Mouse (Mus musculus) cerebellum, postnatal 4 days (tissue): ENCODE results near the gene Dspp.

ENCODE experiments used
- DNase-seq, 2 experiments: peaks; one replicate each; pipeline ENCODE4 v3.0.0; 2022; ENCODE audit warnings: low spot score in 2 of 2, mixed read lengths in 1 of 2

The Dspp gene

GRCm38 (mm10) chr5:104170412-104170811, at the start of gene Dspp:
Dspp (plus strand) TSS chr5:104170712.
- no peak for DNase-seq

DNA sequence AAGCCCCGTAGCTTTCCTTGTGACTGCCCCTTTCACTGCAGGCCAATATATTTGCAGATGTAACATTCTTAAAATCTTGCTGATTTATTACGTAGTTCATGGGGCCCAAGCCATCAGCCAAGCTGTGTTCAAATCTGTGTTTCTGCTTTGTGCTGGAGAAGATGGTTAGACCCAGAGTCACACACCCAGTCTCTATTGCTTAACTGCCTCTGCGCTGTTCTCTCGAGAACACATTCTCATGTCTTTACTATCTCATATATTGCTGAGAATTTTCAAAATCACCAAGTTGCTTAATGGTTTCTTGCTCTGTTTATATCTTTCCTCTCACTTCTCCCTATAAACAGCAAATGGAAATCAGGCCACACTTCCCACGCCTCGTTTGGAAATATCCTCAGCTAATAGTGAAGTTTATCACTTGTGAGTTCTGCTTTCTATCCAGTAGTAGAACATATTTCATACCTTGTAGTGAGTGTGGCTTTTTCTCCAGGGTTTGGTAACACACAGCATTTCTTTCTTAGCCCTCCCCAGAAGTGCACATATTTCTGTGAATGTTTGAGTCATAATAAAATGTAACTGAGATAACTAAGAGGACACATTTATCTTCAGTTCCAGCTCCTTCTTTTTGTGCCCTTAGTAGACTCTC, 46.4 kb upstream of the Dspp start:
- DNase-seq: no peak

- DNase-seq: no peak
Observed at GRCm38 (mm10) chr5:104126561-104127320, 43.8 kb upstream of the Dspp start.

- DNase-seq: no peak
Observed at GRCm38 (mm10) chr5:104127351-104127750, 43.2 kb upstream of the Dspp start.

GRCm38 (mm10) chr5:104128281-104129031, 42.1 kb upstream of the Dspp start:
- no peak for DNase-seq

DNA sequence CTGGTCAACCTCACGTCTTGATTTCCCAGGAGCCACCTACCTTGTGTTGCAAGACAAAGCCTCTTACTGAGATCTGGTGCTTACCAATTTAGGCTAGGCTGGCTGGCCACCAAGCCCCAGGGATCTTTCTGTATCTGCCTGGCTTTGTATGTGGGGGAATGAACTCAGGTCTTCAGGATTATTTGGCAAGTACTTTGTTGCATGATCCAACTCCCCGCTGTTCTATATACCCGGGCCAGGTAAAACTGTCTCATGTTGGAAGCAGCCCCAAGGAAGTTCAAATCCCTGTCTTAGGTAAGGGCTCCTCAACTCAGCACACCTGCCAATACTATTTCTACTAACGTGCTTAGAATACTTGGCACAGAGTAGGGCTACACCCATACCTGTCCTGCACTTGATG, 39.6 kb upstream of the Dspp start:
- no peak for DNase-seq

GRCm38 (mm10) chr5:104131544-104131943, 39.0 kb upstream of the Dspp start:
- DNase-seq: no peak

- no peak for DNase-seq
Observed at GRCm38 (mm10) chr5:104133752-104134151, 36.8 kb upstream of the Dspp start.

- no peak for DNase-seq
Observed at GRCm38 (mm10) chr5:104137920-104138541, 32.5 kb upstream of the Dspp start.

DNA sequence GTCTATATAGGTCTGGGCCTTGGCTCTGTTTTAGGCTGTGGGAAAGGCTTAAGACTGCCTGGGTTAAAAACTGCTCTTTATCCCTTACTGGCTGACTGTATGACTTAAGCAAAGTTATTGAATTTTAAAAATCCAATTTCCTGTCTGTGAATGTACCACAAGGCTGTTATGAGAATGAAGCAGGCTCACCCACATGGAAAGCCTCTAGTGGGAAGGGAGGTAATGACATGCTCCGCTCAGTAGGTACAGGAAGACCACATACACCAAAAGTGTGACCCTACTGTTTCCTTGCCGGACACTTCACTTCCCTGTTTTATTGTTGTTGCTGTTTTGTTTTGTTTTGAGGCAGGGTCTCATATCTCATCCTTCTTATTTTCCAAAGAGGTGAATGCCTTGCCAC, 29.4 kb upstream of the Dspp start:
- DNase-seq: no peak

DNA sequence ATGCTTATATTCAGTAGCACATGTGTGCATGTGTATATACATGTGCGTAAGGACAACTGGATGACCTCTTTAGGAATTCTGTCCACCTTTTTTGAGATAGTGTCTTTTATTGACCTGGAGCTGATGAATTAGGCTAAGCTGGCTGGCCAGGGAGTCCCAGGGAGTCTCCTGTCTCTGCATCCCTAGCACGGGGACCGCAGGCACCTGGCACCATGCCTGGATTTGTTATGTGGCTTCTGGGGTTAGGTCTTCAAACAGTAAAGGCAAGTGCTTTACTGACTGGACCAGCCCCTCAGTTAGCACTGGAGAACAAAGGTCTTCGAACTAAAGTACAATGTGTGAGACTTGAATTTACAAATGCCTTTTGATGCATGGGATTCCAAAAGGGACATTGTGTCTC, 26.5 kb upstream of the Dspp start:
- no peak for DNase-seq

DNA sequence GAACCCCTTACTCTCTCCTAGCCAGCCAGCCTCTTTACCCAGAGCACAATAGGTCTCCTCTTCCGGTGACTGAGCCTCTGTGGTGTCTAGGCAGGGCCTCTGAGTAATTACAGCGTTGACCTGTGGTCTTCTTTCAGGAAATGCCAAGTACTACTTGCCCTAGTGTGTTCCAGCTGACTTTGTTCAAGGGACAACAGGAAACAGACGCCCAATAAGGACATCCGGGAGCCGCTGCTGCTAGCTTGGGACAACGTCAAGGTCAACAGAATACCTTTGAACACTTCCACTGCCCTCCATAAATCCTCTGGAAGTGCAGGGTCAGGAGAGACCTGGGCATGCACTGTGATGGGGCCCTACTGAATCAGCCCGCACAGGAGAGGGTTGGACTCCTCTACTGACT, 21.2 kb upstream of the Dspp start:
- no peak for DNase-seq

- DNase-seq: no peak
Observed at GRCm38 (mm10) chr5:104150196-104150595, 20.3 kb upstream of the Dspp start.

GRCm38 (mm10) chr5:104157701-104158100, 12.8 kb upstream of the Dspp start:
- DNase-seq: no peak

DNA sequence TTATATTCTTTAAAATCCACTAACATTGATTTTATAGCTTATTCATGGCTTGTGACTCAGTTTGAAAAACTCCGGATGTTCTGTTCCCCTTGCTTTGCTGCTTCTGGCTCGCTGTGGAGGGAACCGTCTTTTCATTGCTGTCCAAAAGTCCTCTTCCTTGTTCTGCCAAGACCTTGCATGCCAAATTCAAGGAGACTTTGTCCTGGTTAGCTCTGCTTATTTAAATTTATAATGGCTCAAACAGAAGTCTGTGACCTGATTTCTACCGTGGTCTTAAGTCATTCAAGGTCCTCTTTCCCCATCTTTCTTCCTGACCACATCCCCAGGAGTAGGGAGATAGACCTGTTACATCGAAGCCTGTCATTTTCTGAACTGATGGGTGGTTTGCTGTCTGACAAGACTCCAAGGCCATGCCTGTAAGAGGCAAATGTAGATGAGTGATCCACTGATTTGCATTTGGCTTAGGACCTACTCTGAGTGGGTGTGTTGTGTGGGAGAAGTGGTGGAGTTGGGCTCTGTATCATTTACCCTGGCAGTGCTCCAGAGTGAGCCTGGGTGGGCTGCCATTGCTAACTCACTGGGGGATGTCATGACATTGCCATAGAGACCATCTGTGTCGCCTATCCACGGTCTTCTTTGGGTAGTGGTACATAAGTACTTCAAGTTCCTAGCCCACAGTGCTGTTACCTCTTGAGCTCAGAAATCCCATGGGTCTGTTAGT, 12.0 kb upstream of the Dspp start:
- peak in 1 of 2 experiments; percentile 57 for DNase-seq

DNA sequence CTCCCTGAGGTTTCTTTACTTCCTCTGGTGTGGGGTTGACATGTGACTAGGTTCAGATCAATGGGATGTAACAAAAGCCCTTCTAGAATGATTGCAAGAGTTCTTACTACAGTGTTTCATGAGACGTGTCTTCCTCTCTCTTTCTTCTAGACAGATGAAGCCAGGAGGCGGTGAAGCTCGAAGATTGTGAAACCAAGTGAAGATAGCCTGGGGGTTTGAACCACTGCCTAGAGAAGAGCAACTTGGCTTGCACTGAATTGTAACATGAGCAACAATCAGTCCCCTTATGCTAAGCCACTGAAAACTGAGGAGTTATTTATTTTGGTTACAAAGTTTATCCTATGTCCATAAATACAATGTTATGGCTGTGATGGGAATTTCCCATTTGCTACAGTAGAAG, 9.9 kb upstream of the Dspp start:
- DNase-seq: no peak

- DNase-seq: no peak
Observed at GRCm38 (mm10) chr5:104161390-104161789, 9.1 kb upstream of the Dspp start.

DNA sequence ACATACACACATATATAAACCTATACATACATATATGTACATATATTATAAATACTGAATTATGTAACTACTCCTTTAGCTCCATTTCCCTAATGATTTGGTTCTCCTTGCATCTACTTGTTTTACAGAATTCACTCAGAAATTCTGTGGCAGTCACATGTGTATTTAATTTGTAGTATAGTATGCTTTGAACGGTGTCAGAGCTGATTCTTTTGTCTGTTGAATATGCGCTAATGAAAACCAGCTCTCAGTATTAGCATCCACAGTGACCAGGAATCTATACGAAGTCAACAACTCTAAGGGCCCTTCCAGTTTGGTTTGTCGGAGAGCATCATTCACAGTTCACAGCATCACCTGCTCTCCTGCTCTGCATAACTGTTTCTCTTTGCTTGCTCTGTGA, 7.0 kb upstream of the Dspp start:
- no peak for DNase-seq

DNA sequence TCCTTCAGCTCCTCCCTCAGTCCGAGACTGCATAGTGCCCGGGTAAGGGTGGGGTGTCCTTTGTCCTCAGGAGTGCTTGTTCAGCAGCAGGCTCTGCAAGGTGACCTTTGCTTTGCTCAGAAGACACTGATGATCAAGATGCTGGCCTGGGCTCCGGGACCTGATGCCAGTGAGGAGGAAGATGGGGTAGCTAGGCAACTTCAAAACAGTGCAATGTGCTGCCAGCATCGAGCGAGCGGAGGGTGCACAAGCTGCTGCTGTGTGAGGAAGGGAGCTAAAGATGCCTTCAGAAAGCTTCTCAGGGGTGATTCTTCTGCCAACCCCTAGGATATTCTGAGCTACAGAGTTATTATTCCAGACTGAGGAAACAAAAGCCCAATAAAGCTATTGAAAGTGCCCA, 2.6 kb downstream of the Dspp start:
- no peak for DNase-seq

DNA sequence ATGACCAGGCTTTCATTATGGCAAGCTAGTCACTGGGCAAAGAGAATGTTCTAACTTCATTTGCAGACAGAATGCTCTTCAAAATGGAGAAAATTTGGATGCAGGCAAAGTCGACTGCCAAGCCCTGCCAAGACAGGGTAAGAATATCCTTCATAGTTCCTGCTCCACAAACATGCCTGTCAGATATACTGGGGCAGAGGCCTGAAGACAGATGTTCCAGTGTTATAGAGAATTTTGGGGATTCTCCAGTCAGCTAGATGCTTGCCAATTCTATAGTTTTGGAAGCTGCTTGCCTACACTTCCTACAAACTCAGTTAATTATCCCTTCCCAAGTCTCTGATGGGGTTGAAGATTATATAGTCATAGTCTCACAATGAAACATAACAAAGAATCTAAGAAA, 13.2 kb downstream of the Dspp start:
- no peak for DNase-seq

GRCm38 (mm10) chr5:104187281-104187680, 16.8 kb downstream of the Dspp start:
- DNase-seq: no peak

DNA sequence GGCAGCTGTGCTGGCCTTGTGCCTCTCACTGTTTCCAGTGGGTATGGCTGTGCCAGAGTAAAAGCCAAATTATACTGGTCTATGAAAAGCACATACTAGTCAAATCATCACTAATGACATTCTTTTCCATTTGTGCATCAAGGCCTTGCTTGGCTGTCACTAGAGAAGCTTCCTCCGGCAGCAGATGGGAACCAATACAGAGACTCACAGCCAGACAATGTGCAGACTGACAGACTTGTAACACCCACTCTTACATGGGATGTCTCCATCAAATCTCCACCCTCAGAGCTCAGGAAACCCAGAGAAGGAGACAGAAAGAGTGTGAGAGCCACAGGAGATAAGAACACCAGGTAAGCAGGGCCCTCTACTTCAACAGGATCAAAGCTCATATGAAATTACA, 24.6 kb downstream of the Dspp start:
- DNase-seq: no peak
